Mouse (Mus musculus): ENCODE measurements around the gene A930018P22Rik. TPM values are rescaled to one million over a fixed set of nuclear protein-coding genes. Genes with fewer than 3 reads are reported as not detected.
A peak's percentile ranks its signal among the peaks of the same experiment; 100 is the strongest.

A930018P22Rik gene
- polyA plus RNA-seq, 1 experiment from 2014 or later = 0.20 TPM

DNA sequence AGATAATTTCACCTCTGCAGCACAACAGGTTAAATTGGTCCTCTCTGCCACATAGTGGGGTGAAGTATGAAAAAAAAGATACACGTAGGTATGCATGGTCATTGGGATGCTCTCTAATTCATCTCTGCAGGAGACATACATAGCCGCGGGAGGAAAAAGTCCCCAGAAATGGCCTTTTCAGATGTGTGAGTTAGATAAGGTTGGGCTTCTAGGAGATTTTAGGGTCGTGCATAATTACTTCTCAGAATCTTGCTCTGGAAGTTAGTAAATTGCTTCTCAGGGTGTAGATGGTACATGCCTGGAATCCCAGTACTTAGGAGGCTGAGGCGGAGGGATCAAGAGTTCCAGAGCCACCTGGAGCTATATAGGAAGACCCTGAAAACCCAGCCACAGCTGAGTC is 1.5 kb downstream of the A930018P22Rik start:
- Histone ChIP-seq H3K4me1 (replicated peaks) (peaks cover 21% of the 10 kb centered on the region), H3K4me3 (no peak overlapping the region), H3K27ac (no peak overlapping the region), H3K36me3 (no peaks in the 10 kb centered on the region), H3K27me3 (ENCODE audit: insufficient read depth, poor library complexity, severe bottlenecking) (peaks cover 48% of the 10 kb centered on the region), H3K9me3 (no peaks in the 10 kb centered on the region)
- 85% methylated on average over 5 of the region's 5 CpGs for WGBS
- no peak for DNase-seq (ENCODE audit: low spot score)

DNA sequence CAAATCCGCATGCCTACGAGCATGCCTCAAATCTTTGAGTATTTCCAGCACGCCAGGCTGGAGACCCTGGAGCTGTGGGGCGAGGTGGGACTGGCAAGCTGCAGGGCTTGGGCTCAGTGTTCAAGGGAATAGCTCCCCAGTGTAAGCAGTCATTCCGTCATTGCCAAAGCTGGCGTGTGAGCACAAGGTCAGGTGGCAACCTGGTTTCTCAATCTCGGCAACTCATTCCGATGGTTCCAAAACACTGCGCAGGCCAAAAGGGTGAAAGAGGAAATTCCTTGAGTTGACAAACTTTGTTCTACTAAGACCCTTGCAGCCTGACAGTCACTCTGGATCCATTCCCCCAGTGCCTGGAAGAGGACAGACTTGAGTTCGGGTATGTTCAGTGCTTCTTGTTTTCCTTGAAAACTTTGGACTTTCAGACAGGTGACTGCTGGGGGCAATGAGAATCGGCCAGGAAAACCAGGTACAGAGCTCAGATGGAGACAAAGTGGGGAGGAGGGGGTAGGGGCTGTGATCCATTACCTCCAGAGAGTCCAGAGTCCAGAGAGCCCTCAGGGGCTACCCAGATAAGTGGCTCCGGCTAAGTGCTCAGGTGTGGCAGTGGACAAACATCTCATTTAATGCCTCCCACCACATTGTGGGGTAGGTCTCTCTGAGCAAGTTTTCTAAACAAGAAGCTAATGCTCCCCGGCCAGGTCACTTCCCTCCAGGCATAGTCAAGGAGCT is 6.4 kb downstream of the A930018P22Rik start:
- Histone ChIP-seq H3K4me1 (replicated peaks) (no peaks in the 10 kb centered on the region), H3K4me3 (no peak overlapping the region), H3K36me3 (no peaks in the 10 kb centered on the region), H3K27me3 (ENCODE audit: insufficient read depth, poor library complexity, severe bottlenecking) (peaks cover 33% of the 10 kb centered on the region), H3K9me3 (no peaks in the 10 kb centered on the region), H3K27ac (no peak overlapping the region)
- no peak for DNase-seq (ENCODE audit: low spot score)
- 88% methylated on average over 13 of the region's 13 CpGs for WGBS

DNA sequence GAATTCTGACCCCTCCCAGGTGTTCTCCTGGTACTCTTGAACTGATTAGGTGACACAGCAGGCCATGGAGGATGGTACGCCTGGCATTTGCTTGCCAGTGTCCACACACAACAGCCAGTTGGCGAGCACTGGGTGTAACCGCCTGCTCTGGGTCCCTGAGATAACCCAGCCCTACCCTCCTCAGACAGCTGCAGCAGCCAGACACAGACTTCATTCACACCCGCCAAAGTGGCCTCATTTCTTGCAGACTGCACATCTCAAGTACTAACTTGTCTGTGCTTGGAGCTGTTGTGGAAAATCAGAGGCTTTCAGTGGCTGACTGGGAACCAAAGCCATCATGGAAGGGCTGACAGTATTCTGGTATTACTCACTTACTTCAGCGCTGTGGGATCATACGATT is 7.6 kb downstream of the A930018P22Rik start:
- H3K27ac ChIP-seq = no peak overlapping the region
- H3K4me1 ChIP-seq (replicated peaks) = no peaks in the 10 kb centered on the region; the same call in 1 of the 2 replicates
- peaks cover 23% of the 10 kb centered on the region for H3K27me3 ChIP-seq (ENCODE audit: insufficient read depth, poor library complexity, severe bottlenecking)
- H3K9me3 ChIP-seq = no peaks in the 10 kb centered on the region
- WGBS = 89% methylated on average over 6 of the region's 6 CpGs
- H3K36me3 ChIP-seq = no peaks in the 10 kb centered on the region
- no peak overlapping the region for H3K4me3 ChIP-seq
- DNase-seq (ENCODE audit: low spot score) = no peak

DNA sequence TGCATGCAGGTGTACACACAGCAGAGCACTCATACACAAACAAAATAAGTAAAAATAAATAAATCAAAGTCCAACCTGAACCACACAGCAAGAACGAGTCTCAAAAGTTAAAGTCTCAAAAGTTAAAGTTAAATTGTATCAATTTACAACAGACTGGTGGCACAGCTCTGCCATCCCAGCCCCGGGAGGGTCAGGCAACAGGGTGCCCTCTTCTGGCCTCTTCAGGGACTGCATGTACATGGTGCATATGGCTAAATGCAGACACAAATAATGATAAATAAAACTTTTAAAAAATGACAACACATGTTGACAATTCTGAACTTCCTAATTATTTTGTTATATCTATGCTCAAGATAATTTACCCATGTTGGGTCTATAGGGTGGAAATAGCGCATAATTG is 8.4 kb downstream of the A930018P22Rik start:
- Histone ChIP-seq H3K36me3 (no peaks in the 10 kb centered on the region), H3K27me3 (ENCODE audit: insufficient read depth, poor library complexity, severe bottlenecking) (peaks cover 15% of the 10 kb centered on the region), H3K9me3 (no peaks in the 10 kb centered on the region), H3K4me1 (replicated peaks) (no peaks in the 10 kb centered on the region; the same call in 1 of the 2 replicates), H3K4me3 (no peak overlapping the region), H3K27ac (no peak overlapping the region)
- 67% methylated on average over 3 of the region's 3 CpGs for WGBS
- peak; percentile 34 for DNase-seq (ENCODE audit: low spot score)

DNA sequence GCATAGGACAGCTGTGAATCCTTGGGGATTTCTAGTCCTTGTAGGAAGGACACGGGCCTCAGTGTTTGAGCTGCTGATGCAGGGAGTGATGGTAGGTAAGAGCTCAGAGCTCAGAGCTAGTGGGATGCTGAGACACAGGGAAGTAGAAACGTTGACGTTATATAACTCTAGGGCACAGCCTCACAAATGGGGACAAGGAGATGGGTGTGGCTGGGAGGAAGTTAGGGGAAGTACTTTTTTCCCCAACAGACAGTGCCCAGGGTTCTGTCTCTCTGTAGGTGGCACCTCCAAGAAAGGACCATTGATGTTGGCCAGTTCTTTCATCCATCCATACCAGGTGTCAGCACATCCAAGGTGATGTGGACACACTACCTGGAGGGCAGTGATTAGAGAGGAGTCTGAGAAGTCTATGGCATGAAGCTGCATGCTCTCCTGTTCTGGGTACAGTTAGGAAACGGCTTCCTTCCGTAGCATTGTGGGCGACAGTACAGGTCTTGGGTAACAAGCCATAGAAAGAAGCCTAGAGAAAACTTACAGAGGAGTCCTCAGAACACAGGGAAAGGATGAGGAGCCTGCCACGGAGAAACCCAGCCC is 9.8 kb downstream of the A930018P22Rik start:
- no peak for DNase-seq (ENCODE audit: low spot score)
- H3K27me3 ChIP-seq (ENCODE audit: insufficient read depth, poor library complexity, severe bottlenecking) = peaks cover 3% of the 10 kb centered on the region; the same call in 1 of the 2 replicates
- WGBS = 83% methylated on average over 7 of the region's 7 CpGs
- no peak overlapping the region for H3K4me3 ChIP-seq
- no peaks in the 10 kb centered on the region; the same call in 1 of the 2 replicates for H3K4me1 ChIP-seq (replicated peaks)
- H3K36me3 ChIP-seq = no peaks in the 10 kb centered on the region
- H3K9me3 ChIP-seq = no peaks in the 10 kb centered on the region
- H3K27ac ChIP-seq = no peak overlapping the region

DNA sequence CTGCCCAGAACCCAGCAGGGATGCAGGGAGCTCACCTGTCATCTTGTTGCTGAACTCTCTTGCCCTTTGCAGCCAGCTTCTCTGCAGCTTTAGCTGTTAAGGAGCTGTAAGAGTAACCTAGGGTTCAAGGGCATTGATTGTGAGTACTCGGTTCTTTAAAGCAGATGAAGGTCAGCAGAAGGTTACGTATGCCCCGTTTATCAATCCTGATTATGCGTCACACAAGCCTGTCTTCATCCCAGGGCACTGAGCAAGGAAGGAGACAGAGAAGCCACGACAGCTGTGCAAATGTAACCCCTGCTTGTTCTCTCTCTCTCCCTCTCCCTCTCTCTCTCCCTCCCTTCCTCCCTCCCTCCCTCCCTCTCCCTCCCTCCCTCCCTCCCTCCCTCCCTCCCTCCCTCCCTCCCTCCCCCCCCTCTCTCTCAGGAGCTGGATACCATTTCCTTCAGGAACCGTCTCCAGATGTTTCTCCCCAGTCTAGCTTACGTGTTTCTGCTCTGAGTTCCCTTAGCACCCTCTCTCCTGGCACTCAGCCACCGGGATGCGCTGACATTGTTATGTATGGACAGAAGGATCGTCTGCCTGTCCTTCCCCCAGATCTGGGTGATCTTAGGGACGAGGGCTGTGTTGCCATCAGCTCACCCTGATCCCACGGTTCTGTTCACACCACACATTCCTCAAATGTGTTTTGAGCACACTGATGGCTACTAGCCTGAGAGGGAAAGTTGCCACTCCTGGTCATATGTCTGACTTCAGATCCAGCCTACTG is 10.7 kb downstream of the A930018P22Rik start:
- Histone ChIP-seq H3K4me3 (no peak overlapping the region), H3K27me3 (ENCODE audit: insufficient read depth, poor library complexity, severe bottlenecking) (peaks cover 3% of the 10 kb centered on the region; the same call in 1 of the 2 replicates), H3K4me1 (replicated peaks) (no peaks in the 10 kb centered on the region; the same call in 1 of the 2 replicates), H3K36me3 (no peaks in the 10 kb centered on the region), H3K27ac (no peak overlapping the region), H3K9me3 (no peaks in the 10 kb centered on the region)
- no peak for DNase-seq (ENCODE audit: low spot score)
- WGBS = 54% methylated on average over 12 of the region's 12 CpGs

DNA sequence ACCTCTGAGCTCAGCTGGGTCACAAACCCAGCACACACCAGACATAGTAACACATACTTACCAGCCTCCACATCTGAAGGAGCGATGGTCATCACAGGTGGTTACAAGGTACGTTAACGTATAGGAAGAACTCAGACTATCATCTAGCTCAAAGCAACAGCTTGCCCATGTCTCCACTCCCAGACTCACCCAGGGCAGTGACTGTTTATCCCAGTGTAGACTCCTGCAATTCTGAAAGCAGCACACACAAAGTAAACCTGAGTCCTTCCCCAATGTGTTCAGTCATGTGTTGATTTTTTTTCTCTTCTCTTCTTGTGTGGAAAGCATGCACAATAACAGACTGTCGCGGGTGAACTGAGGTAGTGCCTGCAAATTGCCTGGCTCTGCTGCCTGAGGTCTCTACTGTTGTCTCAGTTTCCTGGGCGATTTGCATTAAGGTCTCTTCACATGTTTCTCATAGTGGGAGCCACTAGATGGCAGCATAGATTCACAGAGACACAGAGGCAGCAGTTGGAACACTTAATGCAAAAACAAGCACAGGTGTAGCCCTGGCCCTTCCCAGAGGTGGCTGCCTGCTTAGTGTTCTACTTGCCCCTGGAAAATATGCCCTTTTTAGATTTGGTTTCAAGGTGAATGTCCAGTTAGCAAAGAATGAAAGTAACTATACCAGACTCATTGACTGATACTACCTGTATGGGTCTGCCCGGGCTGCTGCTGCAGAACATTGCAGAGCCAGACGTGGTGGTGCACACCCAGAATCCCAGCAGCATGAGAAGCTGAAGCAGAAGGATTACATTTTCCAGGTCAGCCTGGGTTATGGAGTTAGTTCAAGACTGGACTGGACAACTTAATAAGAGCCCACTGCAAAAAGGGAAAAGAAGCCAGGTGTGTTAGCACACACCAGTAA is 11.8 kb downstream of the A930018P22Rik start:
- Histone ChIP-seq H3K4me3 (no peak overlapping the region), H3K27ac (no peak overlapping the region), H3K27me3 (ENCODE audit: insufficient read depth, poor library complexity, severe bottlenecking) (peaks cover 3% of the 10 kb centered on the region; the same call in 1 of the 2 replicates), H3K4me1 (replicated peaks) (no peaks in the 10 kb centered on the region; the same call in 1 of the 2 replicates), H3K9me3 (no peaks in the 10 kb centered on the region), H3K36me3 (no peaks in the 10 kb centered on the region)
- peak; percentile 60 for DNase-seq (ENCODE audit: low spot score)
- WGBS = 46% methylated on average over 8 of the region's 8 CpGs

DNA sequence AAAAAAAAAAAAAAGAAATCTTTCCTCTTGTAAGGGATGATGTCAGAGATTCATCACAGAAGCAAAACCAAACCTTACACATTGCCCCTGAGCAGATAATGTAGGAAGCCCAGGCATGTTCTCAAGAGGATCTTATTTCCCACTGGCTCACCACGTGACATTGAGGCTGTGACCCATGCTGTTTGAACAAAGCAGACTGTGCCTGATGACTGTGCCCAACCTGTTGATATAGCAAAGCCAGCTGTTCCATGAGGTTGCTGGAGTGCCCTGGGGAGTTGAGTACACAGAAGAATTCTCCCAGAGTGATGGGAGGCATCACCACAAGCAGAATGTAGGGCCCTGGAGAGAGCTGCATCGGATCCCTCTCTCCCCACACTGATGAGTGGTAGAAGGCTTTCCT is 13.4 kb downstream of the A930018P22Rik start:
- H3K36me3 ChIP-seq = no peaks in the 10 kb centered on the region
- H3K4me3 ChIP-seq = no peak overlapping the region
- H3K27me3 ChIP-seq (ENCODE audit: insufficient read depth, poor library complexity, severe bottlenecking) = peaks cover 3% of the 10 kb centered on the region; the same call in 1 of the 2 replicates
- H3K9me3 ChIP-seq = no peaks in the 10 kb centered on the region
- H3K4me1 ChIP-seq (replicated peaks) = no peaks in the 10 kb centered on the region; the same call in 1 of the 2 replicates
- 61% methylated on average over 2 of the region's 2 CpGs for WGBS
- DNase-seq (ENCODE audit: low spot score) = no peak
- no peak overlapping the region for H3K27ac ChIP-seq

DNA sequence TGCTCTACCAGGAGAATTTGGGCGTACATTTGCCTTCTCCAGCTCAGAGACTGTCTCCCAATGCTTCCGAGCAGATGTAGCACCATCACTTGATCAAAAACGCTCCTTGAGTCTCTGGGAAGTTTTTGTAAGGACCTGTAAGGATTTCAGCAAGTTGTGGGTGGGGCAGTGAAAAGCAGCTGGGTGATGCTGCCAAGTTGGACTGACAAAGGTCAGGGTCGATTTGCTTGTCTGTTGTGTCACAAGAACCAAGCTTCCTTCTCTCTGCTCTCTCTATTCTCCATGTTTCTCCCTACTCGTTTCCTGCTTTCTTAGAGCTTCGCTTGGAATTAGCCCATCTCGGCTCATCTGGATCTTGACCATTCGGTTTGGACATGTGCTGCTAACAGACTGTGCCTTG is 19.6 kb downstream of the A930018P22Rik start:
- no peak for DNase-seq (ENCODE audit: low spot score)
- Histone ChIP-seq H3K4me3 (no peak overlapping the region), H3K4me1 (replicated peaks) (no peaks in the 10 kb centered on the region), H3K36me3 (no peaks in the 10 kb centered on the region), H3K27ac (no peak overlapping the region), H3K27me3 (ENCODE audit: insufficient read depth, poor library complexity, severe bottlenecking) (no peaks in the 10 kb centered on the region), H3K9me3 (no peaks in the 10 kb centered on the region)
- WGBS = 86% methylated on average over 8 of the region's 8 CpGs

DNA sequence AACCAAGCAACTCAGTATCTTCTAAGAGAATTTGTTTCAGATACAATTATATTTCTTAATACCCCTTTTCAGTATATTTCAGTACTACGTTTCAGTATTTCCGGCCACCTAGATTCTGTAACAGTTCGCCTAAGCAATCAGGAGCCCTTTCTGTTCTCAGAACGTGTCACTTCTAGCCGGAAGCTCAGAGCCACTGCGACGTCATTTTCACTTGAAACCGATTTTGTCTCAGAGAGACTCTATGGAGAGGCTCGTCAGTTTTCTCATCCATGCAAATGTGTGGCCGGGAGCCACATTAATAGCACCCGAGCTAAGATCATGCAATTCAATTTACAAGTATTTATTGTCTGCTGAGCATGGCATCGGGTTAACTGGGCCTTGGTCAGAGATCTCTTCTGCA is 21.4 kb downstream of the A930018P22Rik start:
- Histone ChIP-seq H3K27me3 (ENCODE audit: insufficient read depth, poor library complexity, severe bottlenecking) (0 out of 2 replicates have a peak, but pooled peaks cover 3% of the 10 kb centered on the region), H3K27ac (no peak overlapping the region), H3K9me3 (no peaks in the 10 kb centered on the region), H3K4me1 (replicated peaks) (no peaks in the 10 kb centered on the region), H3K36me3 (no peaks in the 10 kb centered on the region), H3K4me3 (no peak overlapping the region)
- 92% methylated on average over 12 of the region's 12 CpGs for WGBS
- DNase-seq (ENCODE audit: low spot score) = no peak

DNA sequence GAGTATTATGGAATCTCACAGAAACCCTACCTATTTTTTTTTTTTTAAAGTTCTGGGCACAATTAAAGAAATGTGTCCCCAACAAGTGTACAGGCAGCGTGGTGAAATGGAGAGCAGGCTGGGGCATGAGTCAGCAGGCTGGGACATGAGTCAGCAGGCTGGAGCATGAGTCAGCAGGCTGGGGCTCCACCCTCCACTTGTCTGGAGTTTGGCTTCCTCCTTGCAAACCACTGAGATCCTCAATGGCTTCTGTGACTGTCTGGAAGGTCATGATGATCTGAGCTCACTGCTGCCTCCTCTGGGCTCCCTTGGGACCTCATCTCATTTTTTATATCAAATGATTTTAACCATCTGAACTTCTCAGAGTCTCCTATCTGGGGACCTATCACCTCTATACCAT is 23.4 kb downstream of the A930018P22Rik start:
- Histone ChIP-seq H3K27me3 (ENCODE audit: insufficient read depth, poor library complexity, severe bottlenecking) (0 out of 2 replicates have a peak, but pooled peaks cover 3% of the 10 kb centered on the region), H3K4me3 (no peak overlapping the region), H3K27ac (no peak overlapping the region), H3K9me3 (no peaks in the 10 kb centered on the region), H3K4me1 (replicated peaks) (no peaks in the 10 kb centered on the region), H3K36me3 (no peaks in the 10 kb centered on the region)
- 79% methylated on average over 1 of the region's 1 CpGs for WGBS
- DNase-seq (ENCODE audit: low spot score) = no peak

DNA sequence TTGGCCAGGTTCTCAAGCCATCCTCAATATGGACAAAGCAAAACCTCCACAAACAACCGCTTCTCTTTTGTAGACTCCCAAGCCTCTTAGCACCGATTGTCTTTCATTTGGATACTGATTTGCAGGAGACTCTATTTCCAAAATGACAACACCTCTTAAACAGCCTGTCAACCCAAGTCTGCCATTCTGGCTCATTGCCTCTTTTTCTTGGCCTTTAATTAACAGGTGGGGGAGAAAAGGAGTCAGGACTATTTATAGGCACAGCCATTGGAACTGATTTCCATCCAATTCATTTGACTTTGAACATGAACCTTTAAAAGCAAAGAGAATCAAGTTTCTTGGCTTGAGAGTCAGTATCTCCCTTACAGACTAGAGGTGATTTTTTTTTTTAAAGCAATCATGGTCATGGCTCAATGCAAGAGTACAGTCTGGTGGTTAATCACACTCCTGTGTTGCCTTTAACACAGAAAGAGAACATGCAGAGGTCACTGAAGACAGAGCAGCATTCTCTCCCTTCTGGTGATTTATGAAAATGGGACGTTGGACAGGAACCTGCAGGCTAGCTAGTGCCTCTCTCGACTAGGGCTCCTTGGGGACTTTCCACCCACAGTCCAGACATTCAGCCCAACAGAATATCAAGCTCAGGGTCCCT is 25.5 kb downstream of the A930018P22Rik start:
- Histone ChIP-seq H3K4me3 (no peak overlapping the region), H3K4me1 (replicated peaks) (no peaks in the 10 kb centered on the region), H3K36me3 (no peaks in the 10 kb centered on the region), H3K9me3 (no peaks in the 10 kb centered on the region), H3K27me3 (ENCODE audit: insufficient read depth, poor library complexity, severe bottlenecking) (0 out of 2 replicates have a peak, but pooled peaks cover 3% of the 10 kb centered on the region), H3K27ac (peak overlapping the region; percentile 29; the same call in 1 of the 2 replicates)
- 80% methylated on average over 4 of the region's 4 CpGs for WGBS
- DNase-seq (ENCODE audit: low spot score) = no peak
